Mouse (Mus musculus): ENCODE results near the gene Cmas. TPM values are rescaled to one million over a fixed set of nuclear protein-coding genes. Genes with fewer than 3 reads are reported as not detected.

The Cmas gene
- polyA plus RNA-seq, 1 experiment from 2014 or later: 72.8 TPM

GRCm38 (mm10) chr6:142801687-142802086, 45.2 kb downstream of the Cmas start:
- H3K4me2 ChIP-seq (replicated peaks; ENCODE audit: low read depth, low read length): no peak overlapping the region
- ATAC-seq (ENCODE audit: low FRiP score, low TSS enrichment): no peak
- H3K9ac ChIP-seq (replicated peaks; ENCODE audit: low read length): no peak overlapping the region
- no peaks in the 10 kb centered on the region for H3K36me3 ChIP-seq (ENCODE audit: insufficient read depth, low read length)
- no peaks in the 10 kb centered on the region for H3K27me3 ChIP-seq (ENCODE audit: insufficient read depth, low read length)
- no peak overlapping the region for H3K4me3 ChIP-seq (ENCODE audit: low read length)
- H3K9me3 ChIP-seq (ENCODE audit: low read length): no peaks in the 10 kb centered on the region
- H3K27ac ChIP-seq (ENCODE audit: low read length): no peak overlapping the region
- WGBS: 71% methylated on average over 5 of the region's 5 CpGs
- H3K4me1 ChIP-seq (ENCODE audit: insufficient read depth, low read length): peaks cover 10% of the 10 kb centered on the region

- no peaks in the 10 kb centered on the region for H3K9me3 ChIP-seq (ENCODE audit: low read length)
- peak; percentile 86 for ATAC-seq (ENCODE audit: low FRiP score, low TSS enrichment)
- no peak overlapping the region for H3K27ac ChIP-seq (ENCODE audit: low read length)
- no peak overlapping the region for H3K4me2 ChIP-seq (replicated peaks; ENCODE audit: low read depth, low read length)
- no peak overlapping the region for H3K4me3 ChIP-seq (ENCODE audit: low read length)
- H3K36me3 ChIP-seq (ENCODE audit: insufficient read depth, low read length): no peaks in the 10 kb centered on the region
- H3K4me1 ChIP-seq (ENCODE audit: insufficient read depth, low read length): peaks cover 10% of the 10 kb centered on the region
- H3K27me3 ChIP-seq (ENCODE audit: insufficient read depth, low read length): no peaks in the 10 kb centered on the region
- no peak overlapping the region for H3K9ac ChIP-seq (replicated peaks; ENCODE audit: low read length)
- WGBS: 24% methylated on average over 11 of the region's 11 CpGs
Observed at GRCm38 (mm10) chr6:142802617-142803525, 46.4 kb downstream of the Cmas start.

GRCm38 (mm10) chr6:142804402-142804801, 47.9 kb downstream of the Cmas start, which contains the start of gene Sult6b2:
Gene Sult6b2 (minus strand): TSS chr6:142804502.
- no peak within 1 kb of the TSS for H3K4me2 ChIP-seq (replicated peaks; ENCODE audit: low read depth, low read length)
- ATAC-seq (ENCODE audit: low FRiP score, low TSS enrichment): no peak

GRCm38 (mm10) chr6:142806326-142806725, 49.8 kb downstream of the Cmas start:
- WGBS: 71% methylated on average over 4 of the region's 4 CpGs
- no peaks in the 10 kb centered on the region for H3K36me3 ChIP-seq (ENCODE audit: insufficient read depth, low read length)
- H3K4me3 ChIP-seq (ENCODE audit: low read length): no peak overlapping the region
- H3K4me1 ChIP-seq (ENCODE audit: insufficient read depth, low read length): peaks cover 10% of the 10 kb centered on the region
- no peak overlapping the region for H3K27ac ChIP-seq (ENCODE audit: low read length)
- H3K27me3 ChIP-seq (ENCODE audit: insufficient read depth, low read length): no peaks in the 10 kb centered on the region; the same call in 1 of the 2 replicates
- no peak for ATAC-seq (ENCODE audit: low FRiP score, low TSS enrichment)
- H3K9me3 ChIP-seq (ENCODE audit: low read length): no peaks in the 10 kb centered on the region
- no peak overlapping the region for H3K9ac ChIP-seq (replicated peaks; ENCODE audit: low read length)
- no peak overlapping the region for H3K4me2 ChIP-seq (replicated peaks; ENCODE audit: low read depth, low read length)

More at GRCm38 (mm10) chr6:142804402-142804801, 47.9 kb downstream of the Cmas start, which contains the start of gene Sult6b2:
- H3K4me1 ChIP-seq (ENCODE audit: insufficient read depth, low read length): peaks cover 10% of the 10 kb centered on the region
- no peaks in the 10 kb centered on the region for H3K27me3 ChIP-seq (ENCODE audit: insufficient read depth, low read length)
- no peak within 1 kb of the TSS for H3K9ac ChIP-seq (replicated peaks; ENCODE audit: low read length)
- no peaks in the 10 kb centered on the region for H3K36me3 ChIP-seq (ENCODE audit: insufficient read depth, low read length)
- H3K4me3 ChIP-seq (ENCODE audit: low read length): no peak within 1 kb of the TSS
- H3K9me3 ChIP-seq (ENCODE audit: low read length): no peaks in the 10 kb centered on the region
- H3K27ac ChIP-seq (ENCODE audit: low read length): no peak within 1 kb of the TSS

GRCm38 (mm10) chr6:142809373-142810098, 53.0 kb downstream of the Cmas start:
- Histone ChIP-seq H3K4me3 (ENCODE audit: low read length) (no peak overlapping the region), H3K27ac (ENCODE audit: low read length) (no peak overlapping the region), H3K4me1 (ENCODE audit: insufficient read depth, low read length) (no peaks in the 10 kb centered on the region), H3K27me3 (ENCODE audit: insufficient read depth, low read length) (no peaks in the 10 kb centered on the region; the same call in 1 of the 2 replicates), H3K9ac (replicated peaks; ENCODE audit: low read length) (no peak overlapping the region), H3K9me3 (ENCODE audit: low read length) (no peaks in the 10 kb centered on the region), H3K4me2 (replicated peaks; ENCODE audit: low read depth, low read length) (no peak overlapping the region), H3K36me3 (ENCODE audit: insufficient read depth, low read length) (no peaks in the 10 kb centered on the region)
- 37% methylated on average over 6 of the region's 6 CpGs for WGBS
- no peak for ATAC-seq (ENCODE audit: low FRiP score, low TSS enrichment)

GRCm38 (mm10) chr6:142810239-142810638, 53.8 kb downstream of the Cmas start:
- H3K9me3 ChIP-seq (ENCODE audit: low read length): no peaks in the 10 kb centered on the region
- no peak overlapping the region for H3K27ac ChIP-seq (ENCODE audit: low read length)
- no peak overlapping the region for H3K9ac ChIP-seq (replicated peaks; ENCODE audit: low read length)
- H3K4me2 ChIP-seq (replicated peaks; ENCODE audit: low read depth, low read length): no peak overlapping the region
- no peaks in the 10 kb centered on the region for H3K36me3 ChIP-seq (ENCODE audit: insufficient read depth, low read length)
- no peaks in the 10 kb centered on the region for H3K4me1 ChIP-seq (ENCODE audit: insufficient read depth, low read length)
- H3K27me3 ChIP-seq (ENCODE audit: insufficient read depth, low read length): no peaks in the 10 kb centered on the region; the same call in 1 of the 2 replicates
- no peak overlapping the region for H3K4me3 ChIP-seq (ENCODE audit: low read length)
- ATAC-seq (ENCODE audit: low FRiP score, low TSS enrichment): no peak
- WGBS: 75% methylated on average over 6 of the region's 6 CpGs

- Histone ChIP-seq H3K4me3 (ENCODE audit: low read length) (no peak overlapping the region), H3K4me1 (ENCODE audit: insufficient read depth, low read length) (no peaks in the 10 kb centered on the region), H3K27ac (ENCODE audit: low read length) (no peak overlapping the region), H3K4me2 (replicated peaks; ENCODE audit: low read depth, low read length) (no peak overlapping the region), H3K9me3 (ENCODE audit: low read length) (no peaks in the 10 kb centered on the region), H3K27me3 (ENCODE audit: insufficient read depth, low read length) (no peaks in the 10 kb centered on the region; the same call in 1 of the 2 replicates), H3K9ac (replicated peaks; ENCODE audit: low read length) (no peak overlapping the region), H3K36me3 (ENCODE audit: insufficient read depth, low read length) (no peaks in the 10 kb centered on the region)
- WGBS: 83% methylated on average over 5 of the region's 5 CpGs
- ATAC-seq (ENCODE audit: low FRiP score, low TSS enrichment): no peak
Observed at GRCm38 (mm10) chr6:142812969-142813368, 56.5 kb downstream of the Cmas start.

GRCm38 (mm10) chr6:142814011-142814410, 57.5 kb downstream of the Cmas start:
- H3K4me2 ChIP-seq (replicated peaks; ENCODE audit: low read depth, low read length): peak overlapping the region; percentile 63
- no peak overlapping the region for H3K27ac ChIP-seq (ENCODE audit: low read length)
- 0 out of 2 replicates have a peak, but pooled peaks have one; percentile 50 for ATAC-seq (ENCODE audit: low FRiP score, low TSS enrichment)
- no peaks in the 10 kb centered on the region for H3K9me3 ChIP-seq (ENCODE audit: low read length)
- WGBS: 48% methylated on average over 10 of the region's 10 CpGs
- H3K9ac ChIP-seq (replicated peaks; ENCODE audit: low read length): no peak overlapping the region
- no peaks in the 10 kb centered on the region; the same call in 1 of the 2 replicates for H3K27me3 ChIP-seq (ENCODE audit: insufficient read depth, low read length)
- H3K36me3 ChIP-seq (ENCODE audit: insufficient read depth, low read length): no peaks in the 10 kb centered on the region
- H3K4me1 ChIP-seq (ENCODE audit: insufficient read depth, low read length): no peaks in the 10 kb centered on the region
- peak overlapping the region; percentile 47; the same call in 1 of the 2 replicates for H3K4me3 ChIP-seq (ENCODE audit: low read length)

GRCm38 (mm10) chr6:142814495-142814921, 58.0 kb downstream of the Cmas start:
- 3% methylated on average over 15 of the region's 15 CpGs for WGBS
- Histone ChIP-seq H3K9me3 (ENCODE audit: low read length) (no peaks in the 10 kb centered on the region), H3K36me3 (ENCODE audit: insufficient read depth, low read length) (no peaks in the 10 kb centered on the region), H3K27ac (ENCODE audit: low read length) (no peak overlapping the region), H3K4me2 (replicated peaks; ENCODE audit: low read depth, low read length) (peak overlapping the region; percentile 63), H3K27me3 (ENCODE audit: insufficient read depth, low read length) (no peaks in the 10 kb centered on the region; the same call in 1 of the 2 replicates), H3K4me1 (ENCODE audit: insufficient read depth, low read length) (no peaks in the 10 kb centered on the region), H3K9ac (replicated peaks; ENCODE audit: low read length) (peak overlapping the region; percentile 68), H3K4me3 (ENCODE audit: low read length) (peak overlapping the region; percentile 47)
- ATAC-seq (ENCODE audit: low FRiP score, low TSS enrichment): peak; percentile 77

Measured in kidney, embryonic 16.5 days (tissue).